Mouse (Mus musculus) liver, embryonic 14.5 days (tissue): ENCODE measurements around the gene Enho.

Experiments used
- CTCF ChIP-seq: IDR thresholded peaks from 2 replicates; pipeline ENCODE4 v1.5.1; 2016; ENCODE audit warnings: antibody characterized with exemption, low read depth, control low read depth
- EP300 ChIP-seq: IDR thresholded peaks from 2 replicates; pipeline ENCODE4 v1.6.1; 2016; ENCODE audit warnings: antibody characterized with exemption, low read depth

GRCm38 (mm10) chr4:41677006-41677629 lies 37.0 kb upstream of the Enho start:
- TF ChIP-seq CTCF = no peak
- TF ChIP-seq EP300 = no peak
